Comparison of ENCODE assay signal across 12 mouse cellular contexts in genomic region chr1:77824716-77825387, GRCm38 (mm10).
DNase-seq lines count a peak whose midpoint lies in the region; ATAC-seq lines count a peak whose summit lies in the region.
"Had no signal": no experiment of that assay in that cellular context is flagged by ENCODE, and none has a peak within 500 bp of the region (broad histone marks: within the 10 kb centered on the region; RNA-seq: fewer than 3 reads in every experiment).

No protein-coding gene starts in this region.

- ATAC-seq in hindbrain, embryonic 13.5 days (ENCODE audit: low FRiP score) = no peak
- peak; percentile 34; the same call in 1 of the 2 replicates for ATAC-seq in midbrain, embryonic 12.5 days (ENCODE audit: low FRiP score, low read depth)
- no peak for ATAC-seq in granulocyte monocyte progenitor cell, adult 5-6 weeks (replicated peaks; ENCODE audit: poor library complexity, severe bottlenecking)
- ATAC-seq: CD4-positive, CD25-positive, alpha-beta regulatory T cell, adult 4 months; lung, postnatal 0 days had no signal

- H3K9me3 ChIP-seq in hindbrain, embryonic 13.5 days = no peaks in the 10 kb centered on the region
- H3K9me3 ChIP-seq in midbrain, embryonic 12.5 days = no peaks in the 10 kb centered on the region
- H3K9me3 ChIP-seq: heart, embryonic 12.5 days had no signal

- WGBS in hindbrain, embryonic 13.5 days = 40% methylated on average over 5 of the region's 5 CpGs
- 51% methylated on average over 5 of the region's 5 CpGs for WGBS in midbrain, embryonic 12.5 days

- H3K4me2 ChIP-seq in hindbrain, embryonic 13.5 days = peak overlapping the region; percentile 28
- no peak overlapping the region; the same call in 1 of the 2 replicates for H3K4me2 ChIP-seq in midbrain, embryonic 12.5 days (replicated peaks)
- H3K4me2 ChIP-seq: heart, embryonic 12.5 days had no signal

- H3K27me3 ChIP-seq in hindbrain, embryonic 13.5 days = no peaks in the 10 kb centered on the region
- H3K27me3 ChIP-seq in midbrain, embryonic 12.5 days = no peaks in the 10 kb centered on the region
- H3K27me3 ChIP-seq: heart, embryonic 12.5 days had no signal

- peak; percentile 16 to 20 for DNase-seq in left cerebral cortex, adult 8-10 months (ENCODE audit: low spot score in 2 of 2)
- DNase-seq in left cerebral cortex, adult 11 months (ENCODE audit: low spot score) = no peak
- DNase-seq in right cerebral cortex, postnatal 4 days = peak; percentile 3
- no peak for DNase-seq in gastrocnemius, adult 8-10 months (ENCODE audit: low spot score in 2 of 2)
- DNase-seq in lung, postnatal 36 days = no peak
- DNase-seq: kidney, adult 11 months had no signal

- H3K9ac ChIP-seq in hindbrain, embryonic 13.5 days = no peak overlapping the region
- no peak overlapping the region for H3K9ac ChIP-seq in midbrain, embryonic 12.5 days (replicated peaks)
- H3K9ac ChIP-seq: heart, embryonic 12.5 days had no signal

- H3K36me3 ChIP-seq in hindbrain, embryonic 13.5 days = no peaks in the 10 kb centered on the region
- H3K36me3 ChIP-seq in midbrain, embryonic 12.5 days = no peaks in the 10 kb centered on the region
- H3K36me3 ChIP-seq: heart, embryonic 12.5 days had no signal

- peak overlapping the region; percentile 58; the same call in 1 of the 2 replicates for H3K27ac ChIP-seq in hindbrain, embryonic 13.5 days
- no peak overlapping the region; the same call in 1 of the 2 replicates for H3K27ac ChIP-seq in midbrain, embryonic 12.5 days (replicated peaks)

- H3K4me3 ChIP-seq in hindbrain, embryonic 13.5 days = no peak overlapping the region
- H3K4me3 ChIP-seq in midbrain, embryonic 12.5 days = no peak overlapping the region
- H3K4me3 ChIP-seq: heart, embryonic 12.5 days had no signal

- H3K4me1 ChIP-seq in hindbrain, embryonic 13.5 days (replicated peaks) = peaks cover 17% of the 10 kb centered on the region
- peaks cover 23% of the 10 kb centered on the region for H3K4me1 ChIP-seq in midbrain, embryonic 12.5 days

Comparison
In these comparisons a context has a peak if more than half of its experiments do, and no peak if none do; other contexts are left out.
1. DNase-seq: peak in left cerebral cortex, adult 8-10 months (2 of 2) and right cerebral cortex, postnatal 4 days (single experiment); none in left cerebral cortex, adult 11 months (single experiment), gastrocnemius, adult 8-10 months (0 of 2) and lung, postnatal 36 days (single experiment).